Mouse (Mus musculus): ENCODE results near the gene Pde4d. TPM values are rescaled to one million over a fixed set of nuclear protein-coding genes. Genes with fewer than 3 reads are reported as not detected.
A peak's percentile ranks its signal among the peaks of the same experiment; 100 is the strongest.

Pde4d gene
- total RNA-seq, 1 experiment from 2014 or later: 8.3 TPM

GRCm38 (mm10) chr13:109205541-109205940 lies 755.8 kb downstream of the Pde4d start:
- ATAC-seq (ENCODE audit: extremely low read depth, insufficient number of reproducible peaks, low FRiP score, poor library complexity, severe bottlenecking): no peak

- no peak for ATAC-seq (ENCODE audit: extremely low read depth, insufficient number of reproducible peaks, low FRiP score, poor library complexity, severe bottlenecking)
Observed at GRCm38 (mm10) chr13:109208607-109209006, 758.9 kb downstream of the Pde4d start.

- no peak for ATAC-seq (ENCODE audit: extremely low read depth, insufficient number of reproducible peaks, low FRiP score, poor library complexity, severe bottlenecking)
Observed at GRCm38 (mm10) chr13:109209413-109209812, 759.7 kb downstream of the Pde4d start.

GRCm38 (mm10) chr13:109210403-109210802 lies 760.7 kb downstream of the Pde4d start:
- ATAC-seq (ENCODE audit: extremely low read depth, insufficient number of reproducible peaks, low FRiP score, poor library complexity, severe bottlenecking): peak; percentile 68

GRCm38 (mm10) chr13:109211471-109211870 lies 761.7 kb downstream of the Pde4d start:
- ATAC-seq (ENCODE audit: extremely low read depth, insufficient number of reproducible peaks, low FRiP score, poor library complexity, severe bottlenecking): no peak

- no peak for ATAC-seq (ENCODE audit: extremely low read depth, insufficient number of reproducible peaks, low FRiP score, poor library complexity, severe bottlenecking)
Observed at GRCm38 (mm10) chr13:109211941-109212487, 762.3 kb downstream of the Pde4d start.

- ATAC-seq (ENCODE audit: extremely low read depth, insufficient number of reproducible peaks, low FRiP score, poor library complexity, severe bottlenecking): no peak
Observed at GRCm38 (mm10) chr13:109212788-109213473, 763.2 kb downstream of the Pde4d start.

- no peak for ATAC-seq (ENCODE audit: extremely low read depth, insufficient number of reproducible peaks, low FRiP score, poor library complexity, severe bottlenecking)
Observed at GRCm38 (mm10) chr13:109219019-109219725, 769.4 kb downstream of the Pde4d start.

GRCm38 (mm10) chr13:109228967-109229617 lies 779.3 kb downstream of the Pde4d start:
- peak; percentile 90 for ATAC-seq (ENCODE audit: extremely low read depth, insufficient number of reproducible peaks, low FRiP score, poor library complexity, severe bottlenecking)

GRCm38 (mm10) chr13:109229618-109230334 lies 780.0 kb downstream of the Pde4d start:
- no peak for ATAC-seq (ENCODE audit: extremely low read depth, insufficient number of reproducible peaks, low FRiP score, poor library complexity, severe bottlenecking)

GRCm38 (mm10) chr13:109230335-109230987 lies 780.7 kb downstream of the Pde4d start:
- ATAC-seq (ENCODE audit: extremely low read depth, insufficient number of reproducible peaks, low FRiP score, poor library complexity, severe bottlenecking): no peak; the same call in 1 of the 2 replicates

GRCm38 (mm10) chr13:109231848-109232460 lies 782.2 kb downstream of the Pde4d start:
- ATAC-seq (ENCODE audit: extremely low read depth, insufficient number of reproducible peaks, low FRiP score, poor library complexity, severe bottlenecking): no peak

- ATAC-seq (ENCODE audit: extremely low read depth, insufficient number of reproducible peaks, low FRiP score, poor library complexity, severe bottlenecking): no peak
Observed at GRCm38 (mm10) chr13:109232531-109232930, 782.8 kb downstream of the Pde4d start.

- ATAC-seq (ENCODE audit: extremely low read depth, insufficient number of reproducible peaks, low FRiP score, poor library complexity, severe bottlenecking): no peak
Observed at GRCm38 (mm10) chr13:109233911-109234613, 784.3 kb downstream of the Pde4d start.

- ATAC-seq (ENCODE audit: extremely low read depth, insufficient number of reproducible peaks, low FRiP score, poor library complexity, severe bottlenecking): no peak
Observed at GRCm38 (mm10) chr13:109236047-109236446, 786.3 kb downstream of the Pde4d start.

GRCm38 (mm10) chr13:109238670-109239069 lies 788.9 kb downstream of the Pde4d start:
- ATAC-seq (ENCODE audit: extremely low read depth, insufficient number of reproducible peaks, low FRiP score, poor library complexity, severe bottlenecking): no peak

GRCm38 (mm10) chr13:109239296-109239695 lies 789.5 kb downstream of the Pde4d start:
- ATAC-seq (ENCODE audit: extremely low read depth, insufficient number of reproducible peaks, low FRiP score, poor library complexity, severe bottlenecking): peak; percentile 89
